Mouse (Mus musculus) natural killer cell, adult 2 months (primary cell): ENCODE results near the gene 2010003K11Rik.
A peak's percentile ranks its signal among the peaks of the same experiment; 100 is the strongest.

Source experiments
- DNase-seq, 2 experiments: peaks; one replicate each; pipeline ENCODE4 v3.0.0; 2022; ENCODE audit warnings: low spot score in 2 of 2

The 2010003K11Rik gene

GRCm38 (mm10) chr19:4498062-4498933 lies at the start of gene 2010003K11Rik:
TSS of gene 2010003K11Rik (minus strand) at chr19:4498583.
- no peak for DNase-seq

GRCm38 (mm10) chr19:4547801-4548200 lies 49.4 kb upstream of the 2010003K11Rik start:
- DNase-seq, result no peak

- DNase-seq, result no peak
Observed at GRCm38 (mm10) chr19:4545841-4546240, 47.5 kb upstream of the 2010003K11Rik start.

- no peak for DNase-seq
Observed at GRCm38 (mm10) chr19:4545091-4545490, 46.7 kb upstream of the 2010003K11Rik start.

- no peak for DNase-seq
Observed at GRCm38 (mm10) chr19:4542081-4542480, 43.7 kb upstream of the 2010003K11Rik start.

- no peak for DNase-seq
Observed at GRCm38 (mm10) chr19:4540992-4541391, 42.6 kb upstream of the 2010003K11Rik start.

GRCm38 (mm10) chr19:4540263-4540662 lies 41.9 kb upstream of the 2010003K11Rik start:
- no peak for DNase-seq

- DNase-seq, result no peak
Observed at GRCm38 (mm10) chr19:4536606-4537005, 38.2 kb upstream of the 2010003K11Rik start.

GRCm38 (mm10) chr19:4535922-4536321 lies 37.5 kb upstream of the 2010003K11Rik start:
- no peak for DNase-seq

GRCm38 (mm10) chr19:4534646-4535045 lies 36.3 kb upstream of the 2010003K11Rik start:
- DNase-seq, result no peak

- DNase-seq, result no peak
Observed at GRCm38 (mm10) chr19:4521426-4522050, 23.2 kb upstream of the 2010003K11Rik start.

GRCm38 (mm10) chr19:4517483-4517882 lies 19.1 kb upstream of the 2010003K11Rik start:
- no peak for DNase-seq

GRCm38 (mm10) chr19:4516288-4516687 lies 17.9 kb upstream of the 2010003K11Rik start:
- no peak for DNase-seq

GRCm38 (mm10) chr19:4515746-4516145 lies 17.4 kb upstream of the 2010003K11Rik start:
- DNase-seq, result no peak

- DNase-seq, result no peak
Observed at GRCm38 (mm10) chr19:4513236-4513858, 15.0 kb upstream of the 2010003K11Rik start.

- no peak for DNase-seq
Observed at GRCm38 (mm10) chr19:4511116-4511841, 12.9 kb upstream of the 2010003K11Rik start.

GRCm38 (mm10) chr19:4509986-4510963 lies 11.9 kb upstream of the 2010003K11Rik start, which contains the start of gene Pcx:
TSS of gene Pcx (plus strand) at chr19:4510472.
- peak; percentile 99 for DNase-seq

- DNase-seq, result no peak
Observed at GRCm38 (mm10) chr19:4507746-4508145, 9.4 kb upstream of the 2010003K11Rik start.

GRCm38 (mm10) chr19:4504830-4505229 lies 6.4 kb upstream of the 2010003K11Rik start:
- no peak for DNase-seq

- DNase-seq, result no peak
Observed at GRCm38 (mm10) chr19:4502701-4503100, 4.3 kb upstream of the 2010003K11Rik start.
